Mouse (Mus musculus) embryonic facial prominence, embryonic 10.5 days (tissue): ENCODE data around the gene Safb2. TPM values are rescaled to one million over a fixed set of nuclear protein-coding genes. Genes with fewer than 3 reads are reported as not detected.

ENCODE experiments used
- DNase-seq: peaks from one replicate; pipeline ENCODE4 v3.0.0-alpha.2; 2017; ENCODE audit warnings: low spot score
- H3K27ac ChIP-seq: fragments of 300-500 bp; sonication (generic); replicated peaks from 2 replicates; pipeline ENCODE4 v1.5.1; 2016; ENCODE audit warnings: mild to moderate bottlenecking
- H3K27me3 ChIP-seq: fragments of 300-500 bp; sonication (generic); replicated peaks from 2 replicates; pipeline ENCODE4 v1.6.1; 2016; ENCODE audit warnings: low read depth, mild to moderate bottlenecking; ENCODE audit not compliant: poor library complexity, severe bottlenecking
- H3K36me3 ChIP-seq: fragments of 300-500 bp; sonication (generic); replicated peaks from 2 replicates; pipeline ENCODE4 v1.6.1; 2016; ENCODE audit warnings: mild to moderate bottlenecking, moderate library complexity
- H3K4me1 ChIP-seq: fragments of 300-500 bp; sonication (generic); 2 replicates; pipeline ENCODE4 v1.6.1; 2016
- H3K4me3 ChIP-seq: fragments of 300-500 bp; sonication (generic); 2 replicates; pipeline ENCODE4 v1.5.1; 2016; ENCODE audit warnings: mild to moderate bottlenecking, moderate library complexity
- H3K9me3 ChIP-seq: fragments of 300-500 bp; sonication (generic); 2 replicates; pipeline ENCODE4 v1.6.1; 2016; ENCODE audit warnings: mild to moderate bottlenecking
- WGBS: fragments of 180-500 bp; shearing (Covaris S2); methylation state at CpG from one replicate; pipeline ENCODE4 v1.1.7; 2016; 5-methylcytosine and 5-hydroxymethylcytosine counted together
- polyA plus RNA-seq: library from polyadenylated mRNA; unstranded; fragments of >200 nt; fragmentation: Nextera tagmentation; extraction: Ambion mirVana; gene quantifications from 2 replicates; pipeline ENCODE4 v1.2.1, GENCODE M21; 2016

The Safb2 gene
- polyA plus RNA-seq, 1 experiment from 2014 or later = 98.6 TPM

GRCm38 (mm10) chr17:56524943-56525342 lies 59.4 kb downstream of the Safb2 start:
- Histone ChIP-seq H3K27me3 (no peaks in the 10 kb centered on the region), H3K4me3 (no peak overlapping the region), H3K9me3 (no peaks in the 10 kb centered on the region; the same call in 1 of the 2 replicates), H3K4me1 (no peaks in the 10 kb centered on the region), H3K27ac (no peak overlapping the region), H3K36me3 (no peaks in the 10 kb centered on the region)
- DNase-seq = no peak
- WGBS = 79% methylated on average over 4 of the region's 4 CpGs

GRCm38 (mm10) chr17:56522744-56523143 lies 61.6 kb downstream of the Safb2 start:
- Histone ChIP-seq H3K27ac (no peak overlapping the region), H3K27me3 (no peaks in the 10 kb centered on the region), H3K36me3 (no peaks in the 10 kb centered on the region), H3K4me1 (no peaks in the 10 kb centered on the region), H3K4me3 (no peak overlapping the region), H3K9me3 (no peaks in the 10 kb centered on the region; the same call in 1 of the 2 replicates)
- WGBS = 59% methylated on average over 1 of the region's 1 CpGs
- no peak for DNase-seq

DNA sequence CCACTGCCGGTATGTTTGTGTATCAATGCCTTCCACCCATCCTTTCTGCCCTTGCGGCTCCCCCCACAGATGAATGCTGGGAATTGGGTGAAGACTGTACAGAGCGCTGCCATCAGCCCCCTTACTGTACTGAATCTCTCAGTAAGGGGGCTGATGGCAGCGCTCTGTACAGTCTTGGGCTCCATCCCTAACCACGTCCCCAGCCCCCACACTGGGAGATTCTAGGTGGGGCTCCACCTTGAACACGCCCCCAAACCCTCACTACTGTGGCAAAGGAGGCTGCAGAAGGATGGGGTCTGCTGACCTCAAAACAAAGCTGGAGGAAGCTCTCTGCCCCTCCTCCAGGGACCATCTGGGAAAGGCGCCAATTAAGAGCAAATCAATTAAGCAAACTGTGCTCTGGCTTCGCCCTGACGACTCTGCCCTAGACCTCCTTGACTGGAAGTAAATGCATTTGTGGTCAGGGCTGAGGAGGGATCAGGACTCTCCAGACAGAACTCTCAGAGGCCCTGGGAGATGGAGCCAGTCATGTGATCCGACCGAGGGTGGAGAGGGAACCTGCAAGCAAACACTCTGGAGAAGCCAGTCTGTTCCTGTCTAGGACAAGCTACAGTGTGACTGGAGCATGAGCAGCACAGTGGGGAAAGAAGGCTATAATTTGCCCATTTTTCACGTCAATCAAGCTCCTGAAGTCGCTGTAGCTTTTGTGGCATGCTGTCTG lies 68.5 kb downstream of the Safb2 start:
- H3K27ac ChIP-seq = peak overlapping the region; percentile 65
- peaks cover 8% of the 10 kb centered on the region for H3K9me3 ChIP-seq
- 11% methylated on average over 13 of the region's 13 CpGs for WGBS
- H3K36me3 ChIP-seq = no peaks in the 10 kb centered on the region
- H3K4me3 ChIP-seq = peak overlapping the region; percentile 33
- peak; percentile 52 for DNase-seq
- peaks cover 57% of the 10 kb centered on the region for H3K27me3 ChIP-seq
- H3K4me1 ChIP-seq = peaks cover 27% of the 10 kb centered on the region

DNA sequence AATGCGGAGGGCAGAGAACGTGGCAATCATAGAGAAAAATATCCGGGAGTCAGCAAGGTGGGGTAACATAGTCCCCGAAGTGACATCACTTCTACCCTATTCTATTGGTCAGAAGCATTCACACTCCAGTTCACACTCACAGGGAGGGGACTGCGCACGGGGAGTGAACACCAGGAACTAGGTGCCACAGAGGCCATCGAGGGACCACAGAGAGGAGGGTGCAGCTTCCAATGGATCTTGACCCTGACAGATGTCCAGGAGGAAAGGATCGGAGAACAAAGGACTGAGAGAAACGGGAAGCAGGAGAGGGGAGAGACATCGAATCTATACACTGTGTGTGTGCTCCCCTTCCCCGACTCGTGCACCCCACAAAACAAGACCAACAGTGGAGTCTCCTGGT lies 69.5 kb downstream of the Safb2 start:
- WGBS = 54% methylated on average over 12 of the region's 12 CpGs
- Histone ChIP-seq H3K4me1 (peaks cover 36% of the 10 kb centered on the region), H3K4me3 (no peak overlapping the region), H3K36me3 (no peaks in the 10 kb centered on the region), H3K9me3 (peaks cover 8% of the 10 kb centered on the region), H3K27ac (no peak overlapping the region; the same call in 1 of the 2 replicates), H3K27me3 (peaks cover 66% of the 10 kb centered on the region)
- DNase-seq = no peak

DNA sequence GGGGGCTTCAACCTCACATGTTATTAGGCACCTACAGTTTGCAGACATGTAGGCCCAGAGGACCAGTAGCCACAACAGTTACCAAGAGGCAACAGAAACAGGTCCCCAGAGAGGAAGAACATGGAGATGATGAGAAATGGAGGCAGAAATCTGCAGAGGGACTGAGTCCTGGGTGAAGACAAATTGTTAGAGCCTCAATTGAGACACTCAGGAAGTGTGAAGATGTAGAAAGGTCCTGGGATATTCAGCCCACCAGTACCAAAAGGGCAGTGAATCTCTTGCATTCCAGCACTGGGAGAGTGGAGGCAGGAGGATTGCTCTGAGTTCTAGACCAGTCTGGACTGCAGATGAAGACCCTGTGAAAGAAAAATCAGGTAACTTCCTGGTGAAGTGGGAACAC lies 70.1 kb downstream of the Safb2 start:
- H3K27ac ChIP-seq = no peak overlapping the region

GRCm38 (mm10) chr17:56512310-56512709 lies 72.1 kb downstream of the Safb2 start, which contains the start of gene Znrf4:
Znrf4 (minus strand) TSS chr17:56512431.
- H3K27ac ChIP-seq = peak within 1 kb of the TSS; percentile 57

More for the DNA sequence above, 70.1 kb downstream of the Safb2 start:
- no peak overlapping the region for H3K4me3 ChIP-seq
- no peak for DNase-seq
- no peaks in the 10 kb centered on the region for H3K36me3 ChIP-seq
- peaks cover 8% of the 10 kb centered on the region for H3K9me3 ChIP-seq
- H3K27me3 ChIP-seq = peaks cover 72% of the 10 kb centered on the region
- peaks cover 42% of the 10 kb centered on the region for H3K4me1 ChIP-seq

DNA sequence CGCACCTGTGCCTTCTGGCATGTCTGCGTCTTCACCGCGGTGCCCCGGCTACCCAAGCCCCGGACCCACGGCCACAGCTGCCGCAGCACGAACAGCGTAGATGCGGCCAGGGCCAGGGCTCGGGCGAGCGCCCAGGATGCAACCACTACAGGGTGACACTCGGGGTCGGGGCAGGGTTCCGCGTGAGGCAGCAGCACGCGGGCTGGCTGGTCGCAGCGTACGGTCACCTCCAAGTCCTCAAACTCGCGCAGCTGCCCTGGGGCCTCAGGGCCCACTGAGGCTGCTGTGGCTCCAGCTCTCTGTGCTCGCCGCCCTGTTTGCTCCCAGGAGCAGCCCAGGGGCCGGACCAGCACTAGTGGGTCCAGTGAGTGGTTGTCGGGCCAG lies 72.7 kb downstream of the Safb2 start:
- peak; percentile 19 for DNase-seq
- WGBS = 25% methylated on average over 29 of the region's 29 CpGs
- Histone ChIP-seq H3K27ac (0 out of 2 replicates have a peak overlapping the region, but pooled peaks have one; percentile 32), H3K9me3 (peaks cover 8% of the 10 kb centered on the region), H3K4me1 (peaks cover 59% of the 10 kb centered on the region), H3K4me3 (peak overlapping the region; percentile 46), H3K27me3 (peaks cover 88% of the 10 kb centered on the region), H3K36me3 (no peaks in the 10 kb centered on the region)

More at GRCm38 (mm10) chr17:56512310-56512709, 72.1 kb downstream of the Safb2 start, which contains the start of gene Znrf4:
- peaks cover 53% of the 10 kb centered on the region for H3K4me1 ChIP-seq
- peak within 1 kb of the TSS; percentile 46 for H3K4me3 ChIP-seq
- DNase-seq = no peak
- H3K36me3 ChIP-seq = no peaks in the 10 kb centered on the region
- WGBS = 62% methylated on average over 22 of the region's 22 CpGs
- peaks cover 8% of the 10 kb centered on the region for H3K9me3 ChIP-seq
- H3K27me3 ChIP-seq = peaks cover 87% of the 10 kb centered on the region

- Histone ChIP-seq H3K27ac (peak overlapping the region; percentile 57), H3K4me3 (peak overlapping the region; percentile 46), H3K27me3 (peaks cover 89% of the 10 kb centered on the region), H3K9me3 (peaks cover 8% of the 10 kb centered on the region), H3K36me3 (no peaks in the 10 kb centered on the region), H3K4me1 (peaks cover 62% of the 10 kb centered on the region)
- WGBS = 7% methylated on average over 60 of the region's 60 CpGs
- DNase-seq = peak; percentile 48
Observed at GRCm38 (mm10) chr17:56510970-56511706, 73.2 kb downstream of the Safb2 start.

Other genes starting within 250 kb of the Safb2 start
- gene Ptprs, start 108.1 kb downstream of the Safb2 start, polyA plus RNA-seq = 85.0 and 86.4 TPM in 2 replicates
- not detected in 2 replicates for gene Znrf4, start 72.2 kb downstream of the Safb2 start, polyA plus RNA-seq
- 0.96 and 1.2 TPM in 2 replicates for gene Gm20219, start 30.2 kb downstream of the Safb2 start, polyA plus RNA-seq
- gene Safb, start 240 bp upstream of the Safb2 start, polyA plus RNA-seq = 158 and 162 TPM in 2 replicates
- 190 and 205 TPM in 2 replicates for gene 2410015M20Rik, start 25.2 kb upstream of the Safb2 start, polyA plus RNA-seq
- 1,580 and 1,631 TPM in 2 replicates for gene Rpl36, start 28.8 kb upstream of the Safb2 start, polyA plus RNA-seq
- gene Lonp1, start 42.3 kb upstream of the Safb2 start, polyA plus RNA-seq = 56.5 and 59.0 TPM in 2 replicates
- 0.73 and 0.77 TPM in 2 replicates for gene Catsperd, start 43.6 kb upstream of the Safb2 start, polyA plus RNA-seq
- 132 and 138 TPM in 2 replicates for gene Ranbp3, start 88.7 kb upstream of the Safb2 start, polyA plus RNA-seq
- gene Ndufa11, start 133.2 kb upstream of the Safb2 start, polyA plus RNA-seq = 388 and 402 TPM in 2 replicates
- 14.1 and 14.5 TPM in 2 replicates for gene Vmac, start 133.4 kb upstream of the Safb2 start, polyA plus RNA-seq
- gene Nrtn, start 172.9 kb upstream of the Safb2 start, polyA plus RNA-seq = 4.5 and 4.7 TPM in 2 replicates
- 45.0 and 45.6 TPM in 2 replicates for gene Dus3l, start 180.2 kb upstream of the Safb2 start, polyA plus RNA-seq
- gene Prr22, start 185.7 kb upstream of the Safb2 start, polyA plus RNA-seq = 1.7 and 1.8 TPM in 2 replicates
- 4.0 and 5.3 TPM in 2 replicates for gene Rfx2, start 246.4 kb upstream of the Safb2 start, polyA plus RNA-seq